Mouse (Mus musculus): ENCODE results near the gene Yif1b. TPM values are rescaled to one million over a fixed set of nuclear protein-coding genes. Genes with fewer than 3 reads are reported as not detected.

Gene Yif1b
- polyA plus RNA-seq, 1 experiment from 2014 or later = 110 TPM

- H3K36me3 ChIP-seq (ENCODE audit: control insufficient read depth, insufficient read depth, low read length) = 0 out of 2 replicates have a peak, but pooled peaks cover 4% of the 10 kb centered on the region
- H3K4me2 ChIP-seq (ENCODE audit: low read depth, low read length) = no peak overlapping the region
- no peaks in the 10 kb centered on the region for H3K9me3 ChIP-seq (ENCODE audit: control insufficient read depth, low read length)
- ATAC-seq (ENCODE audit: low read depth) (no peak), DNase-seq (ENCODE audit: low spot score) (no peak)
- WGBS = 52% methylated on average over 6 of the region's 6 CpGs
- no peak overlapping the region for H3K9ac ChIP-seq (ENCODE audit: low read depth, low read length)
- no peak overlapping the region for H3K4me3 ChIP-seq (ENCODE audit: low read depth, low read length)
- H3K27me3 ChIP-seq (replicated peaks; ENCODE audit: control insufficient read depth, insufficient read depth, low read length) = no peaks in the 10 kb centered on the region
- peaks cover 4% of the 10 kb centered on the region; the same call in 1 of the 2 replicates for H3K4me1 ChIP-seq (ENCODE audit: control insufficient read depth, insufficient read depth, low read length)
- no peak overlapping the region for H3K27ac ChIP-seq (replicated peaks; ENCODE audit: low read depth, low read length)
Observed at GRCm38 (mm10) chr7:29262151-29262550, 24.0 kb downstream of the Yif1b start.

DNA sequence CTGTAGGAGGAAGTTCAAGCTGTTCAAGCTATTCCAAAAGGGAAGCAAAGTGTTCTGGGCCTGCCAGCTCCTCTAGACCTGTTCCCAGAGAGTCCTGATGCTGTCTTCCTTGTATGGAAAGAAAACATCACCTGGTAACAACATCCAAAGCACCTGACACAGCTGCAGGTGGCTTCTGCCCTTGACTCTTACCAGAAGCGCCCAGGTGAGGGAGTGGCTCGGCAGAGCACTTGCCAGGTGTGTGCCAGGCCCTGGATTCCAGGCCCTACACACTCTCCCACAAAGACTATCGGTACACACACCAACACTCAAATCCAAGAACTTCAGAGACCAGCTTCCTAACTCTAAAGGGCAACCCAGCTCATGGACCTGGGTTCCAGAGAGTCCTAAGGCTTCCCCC lies 25.7 kb downstream of the Yif1b start:
- no peak overlapping the region for H3K9ac ChIP-seq (ENCODE audit: low read depth, low read length)
- ATAC-seq (ENCODE audit: low read depth) = no peak

GRCm38 (mm10) chr7:29265636-29266035 lies 27.5 kb downstream of the Yif1b start:
- WGBS = 63% methylated on average over 7 of the region's 7 CpGs
- H3K9ac ChIP-seq (ENCODE audit: low read depth, low read length) = no peak overlapping the region

More for the DNA sequence above, 25.7 kb downstream of the Yif1b start:
- Histone ChIP-seq H3K36me3 (ENCODE audit: control insufficient read depth, insufficient read depth, low read length) (no peaks in the 10 kb centered on the region), H3K27ac (replicated peaks; ENCODE audit: low read depth, low read length) (no peak overlapping the region), H3K4me2 (ENCODE audit: low read depth, low read length) (no peak overlapping the region), H3K4me3 (ENCODE audit: low read depth, low read length) (no peak overlapping the region), H3K4me1 (ENCODE audit: control insufficient read depth, insufficient read depth, low read length) (peaks cover 4% of the 10 kb centered on the region; the same call in 1 of the 2 replicates), H3K9me3 (ENCODE audit: control insufficient read depth, low read length) (no peaks in the 10 kb centered on the region), H3K27me3 (replicated peaks; ENCODE audit: control insufficient read depth, insufficient read depth, low read length) (no peaks in the 10 kb centered on the region)
- DNase-seq (ENCODE audit: low spot score) = no peak
- 84% methylated on average over 3 of the region's 3 CpGs for WGBS

GRCm38 (mm10) chr7:29266931-29267330 lies 28.8 kb downstream of the Yif1b start:
- H3K9me3 ChIP-seq (ENCODE audit: control insufficient read depth, low read length) = no peaks in the 10 kb centered on the region
- H3K9ac ChIP-seq (ENCODE audit: low read depth, low read length) = no peak overlapping the region
- peak; percentile 68 for ATAC-seq (ENCODE audit: low read depth)
- H3K27me3 ChIP-seq (replicated peaks; ENCODE audit: control insufficient read depth, insufficient read depth, low read length) = no peaks in the 10 kb centered on the region
- WGBS = 31% methylated on average over 4 of the region's 4 CpGs
- H3K27ac ChIP-seq (replicated peaks; ENCODE audit: low read depth, low read length) = no peak overlapping the region
- H3K36me3 ChIP-seq (ENCODE audit: control insufficient read depth, insufficient read depth, low read length) = no peaks in the 10 kb centered on the region
- H3K4me3 ChIP-seq (ENCODE audit: low read depth, low read length) = no peak overlapping the region
- H3K4me1 ChIP-seq (ENCODE audit: control insufficient read depth, insufficient read depth, low read length) = no peaks in the 10 kb centered on the region
- no peak overlapping the region for H3K4me2 ChIP-seq (ENCODE audit: low read depth, low read length)
- peak; percentile 76 for DNase-seq (ENCODE audit: low spot score)

More at GRCm38 (mm10) chr7:29265636-29266035, 27.5 kb downstream of the Yif1b start:
- Histone ChIP-seq H3K4me3 (ENCODE audit: low read depth, low read length) (no peak overlapping the region), H3K36me3 (ENCODE audit: control insufficient read depth, insufficient read depth, low read length) (no peaks in the 10 kb centered on the region), H3K27ac (replicated peaks; ENCODE audit: low read depth, low read length) (no peak overlapping the region), H3K27me3 (replicated peaks; ENCODE audit: control insufficient read depth, insufficient read depth, low read length) (no peaks in the 10 kb centered on the region), H3K4me2 (ENCODE audit: low read depth, low read length) (no peak overlapping the region), H3K9me3 (ENCODE audit: control insufficient read depth, low read length) (no peaks in the 10 kb centered on the region), H3K4me1 (ENCODE audit: control insufficient read depth, insufficient read depth, low read length) (no peaks in the 10 kb centered on the region)
- DNase-seq (ENCODE audit: low spot score) (no peak), ATAC-seq (ENCODE audit: low read depth) (no peak)

DNA sequence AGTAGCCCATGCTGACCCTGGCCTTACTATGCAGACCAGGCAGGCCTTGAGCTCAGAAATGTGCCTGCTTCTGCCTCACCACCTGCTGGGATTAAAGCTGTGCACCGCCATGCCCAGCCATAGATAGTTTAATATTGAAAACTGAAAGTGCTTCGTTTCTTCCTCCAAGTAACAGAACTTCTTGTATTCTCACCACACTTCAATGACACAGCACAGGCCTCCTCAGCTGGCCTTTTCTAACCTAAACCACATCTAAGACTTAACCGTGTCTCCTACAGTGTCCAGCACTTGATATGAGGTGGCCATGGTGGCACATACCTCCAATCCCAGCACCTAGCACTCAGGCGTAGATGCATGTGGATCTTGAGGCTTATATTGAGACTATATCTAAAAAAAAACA lies 32.3 kb downstream of the Yif1b start:
- WGBS = 75% methylated on average over 4 of the region's 4 CpGs
- Histone ChIP-seq H3K9me3 (ENCODE audit: control insufficient read depth, low read length) (no peaks in the 10 kb centered on the region), H3K4me3 (ENCODE audit: low read depth, low read length) (no peak overlapping the region), H3K9ac (ENCODE audit: low read depth, low read length) (no peak overlapping the region), H3K36me3 (ENCODE audit: control insufficient read depth, insufficient read depth, low read length) (no peaks in the 10 kb centered on the region), H3K27ac (replicated peaks; ENCODE audit: low read depth, low read length) (no peak overlapping the region), H3K4me2 (ENCODE audit: low read depth, low read length) (no peak overlapping the region), H3K4me1 (ENCODE audit: control insufficient read depth, insufficient read depth, low read length) (no peaks in the 10 kb centered on the region), H3K27me3 (replicated peaks; ENCODE audit: control insufficient read depth, insufficient read depth, low read length) (no peaks in the 10 kb centered on the region)
- no peak for DNase-seq (ENCODE audit: low spot score)
- no peak for ATAC-seq (ENCODE audit: low read depth)

- no peak overlapping the region; the same call in 1 of the 2 replicates for H3K27ac ChIP-seq (replicated peaks; ENCODE audit: low read depth, low read length)
- no peaks in the 10 kb centered on the region for H3K27me3 ChIP-seq (replicated peaks; ENCODE audit: control insufficient read depth, insufficient read depth, low read length)
- DNase-seq (ENCODE audit: low spot score) (no peak), ATAC-seq (ENCODE audit: low read depth) (no peak)
- whole genome bisulfite sequencing = 66% methylated on average over 8 of the region's 8 CpGs
- no peak overlapping the region for H3K4me3 ChIP-seq (ENCODE audit: low read depth, low read length)
- no peak overlapping the region for H3K9ac ChIP-seq (ENCODE audit: low read depth, low read length)
- H3K36me3 ChIP-seq (ENCODE audit: control insufficient read depth, insufficient read depth, low read length) = no peaks in the 10 kb centered on the region
- H3K4me1 ChIP-seq (ENCODE audit: control insufficient read depth, insufficient read depth, low read length) = 0 out of 2 replicates have a peak, but pooled peaks cover 5% of the 10 kb centered on the region
- no peaks in the 10 kb centered on the region for H3K9me3 ChIP-seq (ENCODE audit: control insufficient read depth, low read length)
- H3K4me2 ChIP-seq (ENCODE audit: low read depth, low read length) = no peak overlapping the region
Observed at GRCm38 (mm10) chr7:29271687-29272465, 33.7 kb downstream of the Yif1b start.

GRCm38 (mm10) chr7:29276715-29277114 lies 38.6 kb downstream of the Yif1b start:
- Histone ChIP-seq H3K9ac (ENCODE audit: low read depth, low read length) (no peak overlapping the region), H3K4me3 (ENCODE audit: low read depth, low read length) (no peak overlapping the region), H3K27me3 (replicated peaks; ENCODE audit: control insufficient read depth, insufficient read depth, low read length) (peaks cover 14% of the 10 kb centered on the region), H3K27ac (replicated peaks; ENCODE audit: low read depth, low read length) (no peak overlapping the region), H3K4me2 (ENCODE audit: low read depth, low read length) (no peak overlapping the region), H3K36me3 (ENCODE audit: control insufficient read depth, insufficient read depth, low read length) (no peaks in the 10 kb centered on the region), H3K9me3 (ENCODE audit: control insufficient read depth, low read length) (no peaks in the 10 kb centered on the region), H3K4me1 (ENCODE audit: control insufficient read depth, insufficient read depth, low read length) (peaks cover 13% of the 10 kb centered on the region; the same call in 1 of the 2 replicates)
- DNase-seq (ENCODE audit: low spot score) (no peak), ATAC-seq (ENCODE audit: low read depth) (no peak)
- 40% methylated on average over 5 of the region's 5 CpGs for WGBS

DNA sequence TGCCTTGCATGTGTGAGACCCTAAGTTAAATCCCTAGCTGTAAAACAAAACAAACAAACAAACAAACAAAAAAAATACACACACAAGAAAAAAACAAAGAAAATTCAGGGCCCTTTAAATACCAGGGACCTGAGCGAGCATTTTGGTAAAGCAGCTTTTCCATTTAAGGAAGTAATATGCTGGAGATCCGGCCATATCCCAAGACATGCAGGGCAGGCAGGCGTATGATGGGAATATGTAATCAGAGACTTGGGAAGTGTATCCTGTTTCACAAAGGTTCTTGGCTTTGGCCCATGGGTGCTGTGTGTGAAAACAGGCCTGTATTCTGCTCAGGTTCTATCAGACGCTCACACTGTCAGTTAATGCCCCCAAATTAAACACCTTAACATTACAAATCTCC lies 39.4 kb downstream of the Yif1b start:
- Histone ChIP-seq H3K4me1 (ENCODE audit: control insufficient read depth, insufficient read depth, low read length) (peaks cover 13% of the 10 kb centered on the region; the same call in 1 of the 2 replicates), H3K36me3 (ENCODE audit: control insufficient read depth, insufficient read depth, low read length) (no peaks in the 10 kb centered on the region), H3K4me3 (ENCODE audit: low read depth, low read length) (no peak overlapping the region), H3K27me3 (replicated peaks; ENCODE audit: control insufficient read depth, insufficient read depth, low read length) (peaks cover 22% of the 10 kb centered on the region), H3K27ac (replicated peaks; ENCODE audit: low read depth, low read length) (no peak overlapping the region), H3K4me2 (ENCODE audit: low read depth, low read length) (no peak overlapping the region), H3K9ac (ENCODE audit: low read depth, low read length) (no peak overlapping the region), H3K9me3 (ENCODE audit: control insufficient read depth, low read length) (no peaks in the 10 kb centered on the region)
- WGBS = 71% methylated on average over 4 of the region's 4 CpGs
- DNase-seq (ENCODE audit: low spot score) (no peak), ATAC-seq (ENCODE audit: low read depth) (no peak)

DNA sequence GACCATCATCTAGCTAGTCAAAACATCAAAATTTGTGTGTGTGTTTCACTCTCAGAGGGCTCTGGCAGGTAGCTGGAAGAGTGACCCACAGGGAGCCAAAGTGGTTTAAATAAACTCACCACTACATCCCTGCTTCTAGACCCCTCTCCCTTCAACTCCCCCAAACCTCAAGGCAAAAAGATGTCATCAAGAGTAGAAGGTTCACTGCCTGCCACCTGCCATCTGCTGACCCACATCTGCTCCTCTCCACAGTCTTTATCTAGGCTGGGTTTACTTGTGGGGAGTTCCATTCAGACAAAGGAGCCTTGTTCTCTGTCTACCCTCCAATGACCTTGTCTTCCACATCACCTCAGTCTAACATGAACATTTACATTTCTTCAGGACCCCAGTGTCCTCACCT lies 41.1 kb downstream of the Yif1b start:
- no peaks in the 10 kb centered on the region for H3K36me3 ChIP-seq (ENCODE audit: control insufficient read depth, insufficient read depth, low read length)
- no peak overlapping the region for H3K4me2 ChIP-seq (ENCODE audit: low read depth, low read length)
- no peak overlapping the region for H3K9ac ChIP-seq (ENCODE audit: low read depth, low read length)
- H3K4me1 ChIP-seq (ENCODE audit: control insufficient read depth, insufficient read depth, low read length) = peaks cover 13% of the 10 kb centered on the region; the same call in 1 of the 2 replicates
- DNase-seq (ENCODE audit: low spot score) (no peak), ATAC-seq (ENCODE audit: low read depth) (no peak)
- no peaks in the 10 kb centered on the region for H3K9me3 ChIP-seq (ENCODE audit: control insufficient read depth, low read length)
- peaks cover 26% of the 10 kb centered on the region for H3K27me3 ChIP-seq (replicated peaks; ENCODE audit: control insufficient read depth, insufficient read depth, low read length)
- no peak overlapping the region for H3K27ac ChIP-seq (replicated peaks; ENCODE audit: low read depth, low read length)
- no peak overlapping the region for H3K4me3 ChIP-seq (ENCODE audit: low read depth, low read length)

All from embryonic facial prominence, embryonic 14.5 days (tissue).